Mouse (Mus musculus) limb, embryonic 14.5 days (tissue): ENCODE results near the gene Armt1. TPM values are rescaled to one million over a fixed set of nuclear protein-coding genes. Genes with fewer than 3 reads are reported as not detected.

ENCODE experiments used
- ATAC-seq: fragments of 200-750 bp; cut with Nextera tagmentation; 2 replicates; pipeline ENCODE4 v1.8.0; 2017; ENCODE audit warnings: low read depth, moderate number of reproducible peaks, moderate TSS enrichment; ENCODE audit not compliant: low FRiP score
- DNase-seq: peaks from one replicate; pipeline ENCODE4 v3.0.0-alpha.2; 2015; ENCODE audit warnings: low spot score
- H3K27ac ChIP-seq: fragments of 300-500 bp; sonication (generic); replicated peaks from 2 replicates; pipeline ENCODE4 v1.5.1; 2014; ENCODE audit warnings: low read depth, mild to moderate bottlenecking, low read length, moderate library complexity, mixed read lengths
- H3K27me3 ChIP-seq: fragments of 300-500 bp; sonication (generic); 2 replicates; pipeline ENCODE4 v1.6.1; 2014; ENCODE audit warnings: low read length, mixed read lengths; ENCODE audit not compliant: control insufficient read depth, insufficient read depth
- H3K36me3 ChIP-seq: fragments of 300-500 bp; sonication (generic); 2 replicates; pipeline ENCODE4 v1.6.1; 2014; ENCODE audit warnings: mild to moderate bottlenecking, low read length, moderate library complexity, mixed read lengths; ENCODE audit not compliant: control insufficient read depth, insufficient read depth
- H3K4me1 ChIP-seq: fragments of 300-500 bp; sonication (generic); 2 replicates; pipeline ENCODE4 v1.6.1; 2014; ENCODE audit warnings: antibody characterized with exemption, low read length, mixed read lengths; ENCODE audit not compliant: control insufficient read depth, insufficient read depth
- H3K4me2 ChIP-seq: fragments of 300-500 bp; sonication (generic); replicated peaks from 2 replicates; pipeline ENCODE4 v1.6.1; 2014; ENCODE audit warnings: low read depth, mild to moderate bottlenecking, low read length, moderate library complexity; ENCODE audit not compliant: severe bottlenecking
- H3K4me3 ChIP-seq: fragments of 300-500 bp; sonication (generic); replicated peaks from 2 replicates; pipeline ENCODE4 v1.5.1; 2014; ENCODE audit warnings: low read length
- H3K9ac ChIP-seq: fragments of 300-500 bp; sonication (generic); 2 replicates; pipeline ENCODE4 v1.6.1; 2014; ENCODE audit warnings: mild to moderate bottlenecking, low read depth, low read length, moderate library complexity; ENCODE audit not compliant: severe bottlenecking
- H3K9me3 ChIP-seq: fragments of 300-500 bp; sonication (generic); 2 replicates; pipeline ENCODE4 v1.6.1; 2016; ENCODE audit warnings: low read length; ENCODE audit not compliant: control insufficient read depth
- POLR2A ChIP-seq: fragments of 200-500 bp; IDR thresholded peaks from 2 replicates; pipeline ENCODE4 v1.8.0; 2012; ENCODE audit warnings: inconsistent platforms, mild to moderate bottlenecking, moderate library complexity, borderline replicate concordance; ENCODE audit not compliant: insufficient read depth, insufficient read length; ENCODE audit errors: extremely low read depth
- WGBS: fragments of 180-500 bp; shearing (Covaris S2); extraction: QIAGEN DNeasy Blood & Tissue Kit; methylation state at CpG from one replicate; pipeline ENCODE4 v1.1.7; 2014; 5-methylcytosine and 5-hydroxymethylcytosine counted together
- polyA plus RNA-seq, 2 experiments: library from polyadenylated mRNA; depleted of rRNA in 1 of 2; stranded (reverse) in 1 of 2; unstranded in 1 of 2; fragments of >200 nt; fragmentation: Nextera tagmentation in 1 of 2; extraction: Ambion mirVana in 1 of 2; gene quantifications; 2 replicates each; pipeline versions ENCODE4 v1.2.1 to v1.2.3; 2012 to 2014

Gene Armt1
- polyA plus RNA-seq (2012; rRNA removed) (21.9 and 22.0 TPM in 2 replicates), polyA plus RNA-seq (2014; fragmentation: Nextera tagmentation; extraction: Ambion mirVana) (17.3 and 18.1 TPM in 2 replicates)

DNA sequence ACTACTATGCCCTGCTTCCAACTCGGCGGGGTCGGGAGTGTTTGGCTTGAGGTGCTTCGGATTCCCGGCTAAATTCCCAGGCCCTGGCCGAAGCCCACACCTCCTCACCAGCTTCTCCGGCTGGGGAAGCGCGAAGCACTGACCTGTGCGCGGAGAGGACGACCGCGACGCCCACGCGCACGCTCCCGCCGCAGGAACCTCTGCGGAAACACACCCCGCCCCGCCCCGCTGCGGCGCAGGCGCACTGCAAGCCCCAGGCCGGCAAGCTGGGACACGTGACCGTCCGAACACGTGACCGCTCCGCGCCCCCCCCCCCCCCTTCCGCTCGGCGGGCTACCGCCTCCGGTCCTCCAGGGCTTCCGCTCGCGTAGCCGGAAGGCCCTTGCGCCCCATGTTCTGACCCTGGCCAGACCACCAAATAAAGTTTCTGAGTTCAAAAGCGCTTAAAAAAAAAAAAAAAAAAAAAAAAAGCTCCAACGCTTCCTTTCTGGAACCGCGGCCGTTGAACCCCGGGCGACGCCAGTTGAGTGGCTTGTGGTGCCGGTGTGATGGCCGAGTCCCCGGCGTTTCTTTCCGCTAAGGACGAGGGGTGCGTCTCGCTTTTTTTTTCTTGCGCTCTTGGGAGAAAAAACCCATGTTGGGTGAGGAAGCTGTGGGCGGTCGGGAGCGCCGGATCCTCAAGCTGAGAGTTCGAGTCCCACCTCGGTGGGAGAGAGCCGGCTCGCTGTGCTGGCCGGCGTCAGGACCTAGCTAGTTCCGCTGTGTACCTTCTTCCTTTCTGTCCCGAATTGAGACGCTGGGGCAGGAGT, at the start of gene Armt1, which contains the start of gene Rmnd1:
Gene Armt1 (plus strand): TSS at position 345 of the 809 bp plus-strand sequence.
Gene Rmnd1 (minus strand): TSS at position 266 of the 809 bp plus-strand sequence.
- Histone ChIP-seq H3K36me3 (peaks cover 30% of the 10 kb centered on the region), H3K9ac (peak within 1 kb of the TSS; percentile 72), H3K27me3 (no peaks in the 10 kb centered on the region), H3K4me2 (peak within 1 kb of the TSS; percentile 75), H3K27ac (peak within 1 kb of the TSS; percentile 76), H3K4me1 (peaks cover 10% of the 10 kb centered on the region), H3K4me3 (peak within 1 kb of the TSS; percentile 63), H3K9me3 (no peaks in the 10 kb centered on the region)
- peak; percentile 93; the same call in 1 of the 2 replicates for TF ChIP-seq POLR2A
- ATAC-seq (peak; percentile 96), DNase-seq (peak; percentile 93)
- WGBS: under 1% methylated on average over 64 of the region's 75 CpGs

DNA sequence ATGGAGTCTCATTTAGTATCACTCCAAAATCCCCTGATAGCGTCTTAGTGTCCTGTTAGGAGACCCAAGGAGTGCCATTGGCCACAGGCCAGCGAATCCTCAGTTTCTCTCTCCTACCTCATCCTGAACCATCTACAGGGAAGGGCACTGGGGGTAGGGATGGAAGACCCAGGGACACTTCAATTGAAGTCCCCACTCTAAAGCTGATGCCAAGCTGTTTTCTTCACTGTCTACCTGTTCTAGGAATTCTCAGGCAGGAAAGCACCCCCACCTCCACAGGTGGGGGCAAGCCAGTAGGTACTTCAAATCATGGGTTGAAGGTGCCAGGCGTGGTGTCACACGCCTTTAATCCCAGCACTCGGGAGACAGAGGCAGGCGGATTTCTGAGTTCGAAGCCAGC, 48.0 kb upstream of the Armt1 start:
- H3K36me3 ChIP-seq: no peaks in the 10 kb centered on the region; the same call in 1 of the 2 replicates
- H3K4me1 ChIP-seq: peaks cover 4% of the 10 kb centered on the region; the same call in 1 of the 2 replicates
- H3K9ac ChIP-seq: no peak overlapping the region
- DNase-seq: no peak
- TF ChIP-seq POLR2A: no peak
- H3K27me3 ChIP-seq: no peaks in the 10 kb centered on the region
- ATAC-seq: no peak
- H3K9me3 ChIP-seq: no peaks in the 10 kb centered on the region
- no peak overlapping the region for H3K4me3 ChIP-seq
- H3K27ac ChIP-seq: no peak overlapping the region
- WGBS: 96% methylated on average over 7 of the region's 7 CpGs
- no peak overlapping the region for H3K4me2 ChIP-seq

DNA sequence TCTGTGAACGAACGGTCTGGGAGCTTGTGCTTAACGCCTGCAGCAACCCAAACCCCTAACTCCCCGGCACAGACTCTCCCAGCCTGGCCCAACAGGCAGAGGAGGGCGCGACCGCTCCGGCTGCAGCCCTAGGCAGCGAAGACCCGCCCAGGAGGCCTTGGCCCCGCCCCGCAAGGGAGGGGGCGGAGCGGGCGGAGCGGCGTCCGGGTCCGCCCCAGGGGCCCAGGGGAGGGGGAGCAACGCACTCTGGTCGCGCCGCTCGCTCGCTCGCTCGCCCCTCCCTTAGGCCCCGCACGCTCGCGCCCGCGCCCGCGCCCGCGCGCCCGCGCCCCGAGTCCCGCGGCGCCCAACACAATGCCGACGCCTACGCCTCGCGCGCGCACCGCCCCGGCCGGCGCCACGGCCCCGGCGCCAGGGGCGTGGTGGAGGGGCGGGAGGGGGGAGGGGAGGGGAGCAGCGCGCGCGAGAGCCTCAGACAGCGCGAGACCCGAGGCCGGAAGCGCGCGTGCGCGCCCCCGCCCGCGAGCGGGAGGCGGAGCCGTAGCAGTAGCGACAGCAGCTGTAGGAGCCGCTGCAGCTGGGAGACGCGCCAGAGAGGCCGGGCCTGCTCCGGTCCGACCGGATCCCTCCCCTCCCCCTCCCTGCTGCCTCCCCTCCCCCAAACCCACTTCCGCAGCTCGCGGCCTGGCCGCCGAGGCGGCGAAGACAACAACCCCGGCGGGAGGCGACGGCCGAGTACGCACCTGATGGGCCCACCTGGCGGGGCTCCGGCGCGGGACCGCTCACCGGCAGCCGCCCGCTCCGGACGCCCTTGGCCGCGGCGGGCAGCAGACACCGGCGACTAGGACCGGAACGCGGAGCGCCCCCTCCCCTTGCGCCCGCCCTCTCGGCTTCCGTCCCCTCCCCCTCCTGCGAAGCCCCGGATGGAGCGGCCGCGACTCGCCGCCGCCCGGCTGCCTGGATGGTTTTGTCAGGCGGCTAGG, 45.4 kb upstream of the Armt1 start:
- H3K4me3 ChIP-seq: peak overlapping the region; percentile 98
- peak overlapping the region; percentile 99 for H3K27ac ChIP-seq
- ATAC-seq: peak; percentile 92
- TF ChIP-seq POLR2A: peak; percentile 94; the same call in 1 of the 2 replicates
- H3K9ac ChIP-seq: peak overlapping the region; percentile 98
- WGBS: 0% methylated on average over 3 of the region's 133 CpGs
- H3K4me1 ChIP-seq: peaks cover 19% of the 10 kb centered on the region
- DNase-seq: peak; percentile 96
- no peaks in the 10 kb centered on the region; the same call in 1 of the 2 replicates for H3K36me3 ChIP-seq
- H3K9me3 ChIP-seq: no peaks in the 10 kb centered on the region
- H3K4me2 ChIP-seq: peak overlapping the region; percentile 91
- no peaks in the 10 kb centered on the region for H3K27me3 ChIP-seq

DNA sequence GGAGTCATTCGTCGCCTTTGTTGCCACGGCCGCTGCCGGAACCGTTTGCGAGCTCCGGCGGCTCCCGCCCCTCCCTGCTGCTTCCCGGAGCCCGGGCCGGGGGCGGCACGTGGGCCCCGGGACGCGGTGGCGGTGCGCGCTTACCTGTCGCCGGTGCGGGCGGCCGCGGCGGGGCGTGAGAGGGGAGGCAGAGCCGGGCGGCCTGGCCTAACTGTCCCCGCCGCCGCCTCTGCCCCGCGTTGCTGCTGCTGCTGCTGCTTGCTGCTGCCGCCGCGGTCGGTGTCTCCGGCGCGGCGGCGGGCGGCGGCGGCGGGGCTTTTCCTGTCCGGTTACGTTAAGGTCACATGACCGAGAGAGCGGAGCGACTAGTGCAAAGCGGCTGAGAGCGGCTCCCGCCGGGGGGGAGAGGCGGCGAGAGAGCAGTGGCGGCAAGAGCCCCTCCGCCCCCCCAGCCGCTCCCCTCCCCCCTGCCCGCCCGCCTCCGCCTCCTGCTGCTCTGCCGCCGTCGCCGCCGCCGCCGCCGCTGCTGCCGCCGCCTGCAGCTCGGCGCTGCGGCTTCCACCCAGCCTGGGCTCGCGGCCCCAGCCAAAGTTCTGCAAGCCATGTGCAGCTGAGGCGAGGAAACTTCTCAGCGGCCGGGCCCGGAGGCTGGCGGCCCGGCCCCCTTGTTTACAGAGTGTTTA, 44.4 kb upstream of the Armt1 start, which contains the start of gene Zbtb2:
Gene Zbtb2 (minus strand): TSS at position 408 of the 683 bp plus-strand sequence.
- under 1% methylated on average over 33 of the region's 87 CpGs for WGBS
- Histone ChIP-seq H3K27me3 (no peaks in the 10 kb centered on the region), H3K9me3 (no peaks in the 10 kb centered on the region), H3K9ac (peak within 1 kb of the TSS; percentile 98), H3K36me3 (peaks cover 3% of the 10 kb centered on the region), H3K27ac (peak within 1 kb of the TSS; percentile 99), H3K4me1 (peaks cover 19% of the 10 kb centered on the region), H3K4me3 (peak within 1 kb of the TSS; percentile 98), H3K4me2 (peak within 1 kb of the TSS; percentile 91)
- TF ChIP-seq POLR2A: no peak
- ATAC-seq: no peak
- peak; percentile 67 for DNase-seq

DNA sequence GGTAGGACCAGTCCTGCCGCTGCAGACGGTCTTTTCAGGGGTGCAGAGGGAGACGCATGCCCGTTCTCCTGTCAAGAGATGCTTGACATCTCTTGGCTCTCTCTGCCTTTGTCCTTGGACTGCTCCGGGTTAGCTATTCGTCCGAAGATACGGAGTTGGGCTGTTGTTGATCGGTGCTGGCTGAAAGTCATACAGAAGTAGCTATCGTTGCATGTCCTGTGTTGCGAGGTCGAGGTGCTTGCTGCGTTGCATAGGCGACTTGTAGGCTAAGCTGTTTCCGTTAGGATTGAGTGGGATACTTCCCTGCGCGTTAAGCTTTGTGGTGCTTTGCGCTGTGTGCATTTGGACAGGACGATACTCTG, 43.9 kb upstream of the Armt1 start:
- Histone ChIP-seq H3K27me3 (no peaks in the 10 kb centered on the region), H3K4me3 (peak overlapping the region; percentile 98), H3K4me1 (peaks cover 19% of the 10 kb centered on the region), H3K4me2 (peak overlapping the region; percentile 91), H3K36me3 (peaks cover 6% of the 10 kb centered on the region), H3K9ac (peak overlapping the region; percentile 98), H3K9me3 (no peaks in the 10 kb centered on the region), H3K27ac (peak overlapping the region; percentile 99)
- ATAC-seq: no peak
- no peak for TF ChIP-seq POLR2A
- no peak for DNase-seq
- WGBS: 2% methylated on average over 19 of the region's 19 CpGs
